Mouse (Mus musculus) CH12.LX (cell line): ENCODE measurements around the gene Ano5.

Experiments used
- CHD1 ChIP-seq: IDR thresholded peaks from 2 replicates; pipeline ENCODE4 v1.6.1; 2012; ENCODE audit warnings: low read depth, low read length, improper control_type of control experiment, inconsistent platforms
- CTCF ChIP-seq, 2 experiments: IDR thresholded peaks in 1 of 2; conservative IDR thresholded peaks in 1 of 2; 2 replicates each; pipeline ENCODE4 v1.5.1; 2011 to 2012; ENCODE audit warnings: low read depth in 2 of 2, low read length in 2 of 2, improper control_type of control experiment in 1 of 2, inconsistent platforms in 1 of 2, mild to moderate bottlenecking in 1 of 2, moderate library complexity in 1 of 2
- EP300 ChIP-seq: IDR thresholded peaks from 2 replicates; pipeline ENCODE4 v1.6.1; 2011; ENCODE audit warnings: low read length, improper control_type of control experiment
- ETS1 ChIP-seq: conservative IDR thresholded peaks from 2 replicates; pipeline ENCODE4 v1.6.1; 2012; ENCODE audit warnings: low read depth, mild to moderate bottlenecking, inconsistent platforms, low read length, improper control_type of control experiment, moderate library complexity
- KAT2A ChIP-seq: IDR thresholded peaks from 2 replicates; pipeline ENCODE4 v1.6.1; 2012; ENCODE audit warnings: low read length, improper control_type of control experiment, inconsistent platforms; ENCODE audit not compliant: insufficient replicate concordance
- MEF2A ChIP-seq: IDR thresholded peaks from 2 replicates; pipeline ENCODE4 v1.6.1; 2014; ENCODE audit warnings: low read depth, mild to moderate bottlenecking, inconsistent platforms, low read length, improper control_type of control experiment, borderline replicate concordance
- MXI1 ChIP-seq: IDR thresholded peaks from 2 replicates; pipeline ENCODE4 v1.6.1; 2011; ENCODE audit warnings: mild to moderate bottlenecking, low read depth, low read length, improper control_type of control experiment
- NRF1 ChIP-seq: IDR thresholded peaks from 2 replicates; pipeline ENCODE4 v1.6.1; 2014; ENCODE audit warnings: low read depth, mild to moderate bottlenecking, inconsistent platforms, low read length, improper control_type of control experiment, moderate library complexity
- POLR2A ChIP-seq: IDR thresholded peaks from 2 replicates; pipeline ENCODE4 v1.6.1; 2011; ENCODE audit warnings: low read depth, mild to moderate bottlenecking, improper control_type of control experiment, low read length
- RAD21 ChIP-seq: IDR thresholded peaks from 2 replicates; pipeline ENCODE4 v1.6.1; 2011; ENCODE audit warnings: low read depth, mild to moderate bottlenecking, low read length, improper control_type of control experiment, moderate library complexity
- SMC3 ChIP-seq: IDR thresholded peaks from 2 replicates; pipeline ENCODE4 v1.6.1; 2011; ENCODE audit warnings: low read depth, low read length, improper control_type of control experiment
- USF1 ChIP-seq: IDR thresholded peaks from 2 replicates; pipeline ENCODE4 v1.6.1; 2014; ENCODE audit warnings: low read depth, mild to moderate bottlenecking, inconsistent platforms, low read length, improper control_type of control experiment
- ZMIZ1 ChIP-seq: IDR thresholded peaks from 2 replicates; pipeline ENCODE4 v1.6.1; 2012; ENCODE audit warnings: low read depth, mild to moderate bottlenecking, inconsistent platforms, low read length, improper control_type of control experiment

DNA sequence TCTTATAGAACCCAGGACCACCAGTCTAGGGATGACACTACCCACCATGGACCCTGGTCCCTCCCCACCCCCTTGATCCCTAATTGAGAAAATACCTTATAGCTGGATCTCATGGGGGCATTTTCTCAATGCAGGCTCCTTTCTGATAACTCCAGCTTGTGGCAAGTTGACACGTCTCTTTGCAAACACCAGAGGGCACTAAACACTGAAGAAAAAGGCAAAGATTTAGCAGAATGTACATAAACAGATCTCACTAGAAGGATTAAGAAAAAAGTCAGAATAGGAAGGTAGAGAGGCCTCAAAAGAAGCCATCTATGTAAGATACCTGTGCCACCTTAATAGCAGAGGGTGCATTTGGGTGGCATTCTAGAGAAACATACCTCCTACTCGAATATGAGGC is 11.4 kb upstream of the Ano5 start:
- TF ChIP-seq SMC3 (no peak), CTCF (conservative IDR thresholded peaks at IDR 0.05 in 1 of 2, IDR thresholded peaks at IDR 0.05 in 1 of 2; ENCODE audit: low read depth in 2 of 2, low read length in 2 of 2) (no peak), ZMIZ1 (no peak), MXI1 (no peak), KAT2A (no peak), CHD1 (no peak), USF1 (no peak), ETS1 (no peak), MEF2A (no peak), POLR2A (no peak), RAD21 (no peak), NRF1 (no peak), EP300 (no peak)
